Mouse (Mus musculus) liver, embryonic 15.5 days (tissue): ENCODE results near the gene Cntnap2. TPM values are rescaled to one million over a fixed set of nuclear protein-coding genes. Genes with fewer than 3 reads are reported as not detected.
"Not testable (repeated sequence)": the region's sequence is repeated elsewhere in the genome, so short reads cannot be mapped to it uniquely, and the experiment has no call there.

Experiments
- ATAC-seq: fragments of 200-750 bp; cut with Nextera tagmentation; 2 replicates; pipeline ENCODE4 v1.8.0; 2017; ENCODE audit warnings: moderate number of reproducible peaks, mild to moderate bottlenecking, moderate library complexity; ENCODE audit not compliant: insufficient read depth
- H3K27ac ChIP-seq: fragments of 300-500 bp; sonication (generic); replicated peaks from 2 replicates; pipeline ENCODE4 v1.5.1; 2015; ENCODE audit warnings: mild to moderate bottlenecking, inconsistent platforms
- H3K27me3 ChIP-seq: fragments of 300-500 bp; sonication (generic); 2 replicates; pipeline ENCODE4 v1.6.1; 2015; ENCODE audit warnings: mild to moderate bottlenecking, inconsistent platforms
- H3K36me3 ChIP-seq: fragments of 300-500 bp; sonication (generic); replicated peaks from 2 replicates; pipeline ENCODE4 v1.6.1; 2015; ENCODE audit warnings: moderate library complexity, mild to moderate bottlenecking, inconsistent platforms
- H3K4me1 ChIP-seq: fragments of 300-500 bp; sonication (generic); replicated peaks from 2 replicates; pipeline ENCODE4 v1.6.1; 2015; ENCODE audit warnings: inconsistent platforms
- H3K4me2 ChIP-seq: fragments of 300-500 bp; sonication (generic); 2 replicates; pipeline ENCODE4 v1.6.1; 2015; ENCODE audit warnings: moderate library complexity, mild to moderate bottlenecking, inconsistent platforms
- H3K4me3 ChIP-seq: fragments of 300-500 bp; sonication (generic); replicated peaks from 2 replicates; pipeline ENCODE4 v1.5.1; 2015; ENCODE audit warnings: mild to moderate bottlenecking, inconsistent platforms
- H3K9ac ChIP-seq: fragments of 300-500 bp; sonication (generic); 2 replicates; pipeline ENCODE4 v1.6.1; 2015; ENCODE audit warnings: moderate library complexity, mild to moderate bottlenecking, inconsistent platforms
- H3K9me3 ChIP-seq: fragments of 300-500 bp; sonication (generic); replicated peaks from 2 replicates; pipeline ENCODE4 v1.6.1; 2016; ENCODE audit warnings: inconsistent platforms
- WGBS: fragments of 180-500 bp; shearing (Covaris S2); methylation state at CpG from one replicate; pipeline ENCODE4 v1.1.7; 2015; ENCODE audit warnings: mixed read lengths; ENCODE audit not compliant: insufficient replicate concordance; 5-methylcytosine and 5-hydroxymethylcytosine counted together
- polyA plus RNA-seq: library from polyadenylated mRNA; unstranded; fragments of >200 nt; fragmentation: Nextera tagmentation; extraction: Ambion mirVana; gene quantifications from 2 replicates; pipeline ENCODE4 v1.2.1, GENCODE M21; 2015

Cntnap2 gene
- polyA plus RNA-seq, 1 experiment from 2014 or later: 0.43 TPM

- 53% methylated on average over 2 of the region's 2 CpGs for WGBS
These were observed 1478.4 kb downstream of the Cntnap2 start for GRCm38 (mm10) chr6:46537586-46537985.

GRCm38 (mm10) chr6:46563470-46563869 is 1504.3 kb downstream of the Cntnap2 start:
- 55% methylated on average over 2 of the region's 2 CpGs for WGBS
- no peak for ATAC-seq

More at GRCm38 (mm10) chr6:46537586-46537985, 1478.4 kb downstream of the Cntnap2 start:
- H3K36me3 ChIP-seq, ATAC-seq, H3K4me2 ChIP-seq, H3K4me3 ChIP-seq, H3K27ac ChIP-seq, H3K4me1 ChIP-seq, H3K27me3 ChIP-seq, H3K9ac ChIP-seq, H3K9me3 ChIP-seq: not testable (repeated sequence)

DNA sequence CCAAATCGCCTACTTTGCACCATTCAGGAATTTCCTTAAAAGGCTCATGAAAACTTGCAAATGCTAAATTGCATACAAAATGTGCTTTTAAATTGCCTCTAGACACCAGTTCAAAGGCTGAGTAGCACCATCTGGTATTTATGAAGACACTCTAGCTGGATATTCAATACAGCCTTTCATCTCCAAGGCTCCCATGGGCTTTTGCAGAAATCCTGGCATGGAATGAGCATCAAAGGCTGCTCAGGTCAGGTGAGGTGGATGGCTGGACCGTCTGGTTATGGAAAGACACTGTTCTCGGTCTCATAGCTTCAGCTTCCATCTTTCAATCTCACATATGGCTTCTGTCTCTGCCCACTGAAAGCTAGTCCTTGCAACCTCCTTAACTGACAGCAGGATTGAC is 1515.9 kb downstream of the Cntnap2 start:
- no peak for ATAC-seq
- no peak overlapping the region for H3K4me2 ChIP-seq
- no peaks in the 10 kb centered on the region for H3K27me3 ChIP-seq
- no peak overlapping the region for H3K27ac ChIP-seq
- H3K4me1 ChIP-seq: no peaks in the 10 kb centered on the region
- WGBS: 53% methylated on average over 3 of the region's 3 CpGs
- no peaks in the 10 kb centered on the region for H3K9me3 ChIP-seq
- no peak overlapping the region for H3K4me3 ChIP-seq
- no peak overlapping the region for H3K9ac ChIP-seq
- H3K36me3 ChIP-seq: no peaks in the 10 kb centered on the region

More at GRCm38 (mm10) chr6:46563470-46563869, 1504.3 kb downstream of the Cntnap2 start:
- Histone ChIP-seq H3K27me3 (no peaks in the 10 kb centered on the region), H3K27ac (no peak overlapping the region), H3K4me1 (no peaks in the 10 kb centered on the region), H3K4me2 (no peak overlapping the region), H3K36me3 (no peaks in the 10 kb centered on the region), H3K9me3 (no peaks in the 10 kb centered on the region), H3K4me3 (no peak overlapping the region), H3K9ac (no peak overlapping the region)

- Histone ChIP-seq H3K4me3 (no peak overlapping the region), H3K27ac (no peak overlapping the region), H3K36me3 (no peaks in the 10 kb centered on the region), H3K27me3 (no peaks in the 10 kb centered on the region), H3K4me1 (no peaks in the 10 kb centered on the region), H3K4me2 (no peak overlapping the region), H3K9me3 (no peaks in the 10 kb centered on the region), H3K9ac (no peak overlapping the region)
- no peak for ATAC-seq
These were observed 1553.2 kb downstream of the Cntnap2 start for GRCm38 (mm10) chr6:46612365-46612764.

GRCm38 (mm10) chr6:46612872-46613271 is 1553.7 kb downstream of the Cntnap2 start:
- H3K27me3 ChIP-seq: no peaks in the 10 kb centered on the region
- 52% methylated on average over 3 of the region's 3 CpGs for WGBS
- no peaks in the 10 kb centered on the region for H3K36me3 ChIP-seq
- H3K4me3 ChIP-seq: no peak overlapping the region
- no peaks in the 10 kb centered on the region for H3K9me3 ChIP-seq
- H3K4me2 ChIP-seq: no peak overlapping the region
- no peak overlapping the region for H3K9ac ChIP-seq
- no peaks in the 10 kb centered on the region for H3K4me1 ChIP-seq
- no peak overlapping the region for H3K27ac ChIP-seq
- ATAC-seq: no peak

GRCm38 (mm10) chr6:46669018-46669417 is 1609.9 kb downstream of the Cntnap2 start:
- H3K9ac ChIP-seq: no peak overlapping the region
- H3K27me3 ChIP-seq: no peaks in the 10 kb centered on the region
- no peaks in the 10 kb centered on the region for H3K4me1 ChIP-seq
- 58% methylated on average over 1 of the region's 1 CpGs for WGBS
- H3K9me3 ChIP-seq: no peaks in the 10 kb centered on the region
- no peak for ATAC-seq
- H3K27ac ChIP-seq: no peak overlapping the region
- H3K4me3 ChIP-seq: no peak overlapping the region
- no peak overlapping the region for H3K4me2 ChIP-seq
- H3K36me3 ChIP-seq: no peaks in the 10 kb centered on the region

DNA sequence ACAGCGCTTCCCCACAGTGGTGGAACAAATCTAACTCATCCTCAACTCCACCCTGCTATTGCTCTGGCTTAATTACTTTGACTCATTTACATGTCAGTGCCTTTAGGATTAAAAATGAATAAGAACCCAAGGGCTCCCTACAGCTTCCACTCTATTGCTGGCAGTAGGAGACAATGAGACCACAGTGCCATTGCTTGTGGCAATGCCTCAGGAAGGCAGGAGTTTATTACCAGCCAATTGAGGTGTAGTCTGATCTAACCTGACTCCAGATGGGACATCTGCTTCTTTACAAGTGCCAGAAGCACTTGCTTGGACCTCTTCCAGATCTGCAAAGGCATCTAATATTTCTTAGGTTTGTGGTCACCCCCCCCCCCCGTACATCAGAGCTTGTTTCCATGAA is 1615.9 kb downstream of the Cntnap2 start:
- Histone ChIP-seq H3K9ac (no peak overlapping the region), H3K27ac (no peak overlapping the region), H3K4me3 (no peak overlapping the region), H3K9me3 (no peaks in the 10 kb centered on the region), H3K4me1 (no peaks in the 10 kb centered on the region), H3K36me3 (no peaks in the 10 kb centered on the region), H3K4me2 (no peak overlapping the region), H3K27me3 (no peaks in the 10 kb centered on the region)
- no peak for ATAC-seq
- WGBS: 59% methylated on average over 2 of the region's 2 CpGs

- Histone ChIP-seq H3K36me3 (no peaks in the 10 kb centered on the region), H3K9ac (no peak overlapping the region), H3K27ac (no peak overlapping the region), H3K4me3 (no peak overlapping the region), H3K4me1 (no peaks in the 10 kb centered on the region), H3K9me3 (no peaks in the 10 kb centered on the region), H3K4me2 (no peak overlapping the region), H3K27me3 (no peaks in the 10 kb centered on the region)
- 59% methylated on average over 4 of the region's 4 CpGs for WGBS
- no peak for ATAC-seq
These were observed 1616.5 kb downstream of the Cntnap2 start for GRCm38 (mm10) chr6:46675621-46676020.

- no peak overlapping the region for H3K9ac ChIP-seq
- H3K9me3 ChIP-seq: no peaks in the 10 kb centered on the region
- no peak overlapping the region for H3K4me2 ChIP-seq
- WGBS: 63% methylated on average over 1 of the region's 1 CpGs
- no peaks in the 10 kb centered on the region for H3K27me3 ChIP-seq
- H3K4me3 ChIP-seq: no peak overlapping the region
- H3K27ac ChIP-seq: no peak overlapping the region
- H3K4me1 ChIP-seq: no peaks in the 10 kb centered on the region
- ATAC-seq: no peak
- H3K36me3 ChIP-seq: no peaks in the 10 kb centered on the region
These were observed 1637.0 kb downstream of the Cntnap2 start for GRCm38 (mm10) chr6:46696187-46696586.

DNA sequence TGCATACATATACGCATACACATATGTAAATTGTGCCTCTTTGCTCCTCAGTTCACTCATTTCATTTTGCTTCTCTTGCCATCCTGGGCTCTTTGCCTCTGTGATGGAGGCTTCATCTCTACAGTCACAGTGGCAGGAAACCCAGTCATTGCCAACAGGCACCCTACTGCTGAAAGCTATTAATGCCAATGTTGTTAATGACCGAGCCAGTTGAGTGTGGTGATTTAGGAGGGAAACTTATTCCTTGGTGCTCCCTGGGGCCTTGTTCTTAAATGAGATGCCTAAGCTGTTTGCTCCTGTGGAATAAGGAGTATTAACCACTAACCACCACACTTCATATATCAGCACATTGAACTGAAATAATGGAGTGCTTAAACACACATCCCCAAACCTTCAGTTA is 1640.2 kb downstream of the Cntnap2 start:
- no peaks in the 10 kb centered on the region for H3K9me3 ChIP-seq
- no peak overlapping the region for H3K9ac ChIP-seq
- no peak overlapping the region for H3K4me2 ChIP-seq
- no peaks in the 10 kb centered on the region for H3K36me3 ChIP-seq
- no peak for ATAC-seq
- H3K4me1 ChIP-seq: no peaks in the 10 kb centered on the region
- H3K4me3 ChIP-seq: no peak overlapping the region
- WGBS: 71% methylated on average over 2 of the region's 2 CpGs
- H3K27me3 ChIP-seq: no peaks in the 10 kb centered on the region
- H3K27ac ChIP-seq: no peak overlapping the region

GRCm38 (mm10) chr6:46704293-46705170 is 1645.4 kb downstream of the Cntnap2 start:
- Histone ChIP-seq H3K27ac (no peak overlapping the region), H3K9me3 (no peaks in the 10 kb centered on the region), H3K4me2 (no peak overlapping the region), H3K27me3 (no peaks in the 10 kb centered on the region), H3K36me3 (no peaks in the 10 kb centered on the region), H3K9ac (no peak overlapping the region), H3K4me1 (no peaks in the 10 kb centered on the region), H3K4me3 (no peak overlapping the region)
- ATAC-seq: no peak
- WGBS: 52% methylated on average over 7 of the region's 7 CpGs

- Histone ChIP-seq H3K4me1 (no peaks in the 10 kb centered on the region), H3K9ac (no peak overlapping the region), H3K4me2 (no peak overlapping the region), H3K4me3 (no peak overlapping the region), H3K36me3 (no peaks in the 10 kb centered on the region), H3K27me3 (no peaks in the 10 kb centered on the region), H3K9me3 (no peaks in the 10 kb centered on the region), H3K27ac (no peak overlapping the region)
- ATAC-seq: no peak
- 61% methylated on average over 3 of the region's 3 CpGs for WGBS
These were observed 1646.8 kb downstream of the Cntnap2 start for GRCm38 (mm10) chr6:46705926-46706325.
